Mouse (Mus musculus) telencephalon, adult 2 months (tissue): ENCODE data around the gene Fmo1.
"Not testable (repeated sequence)": the region's sequence is repeated elsewhere in the genome, so short reads cannot be mapped to it uniquely, and the experiment has no call there.

Source experiments
- DNase-seq: peaks from one replicate; pipeline ENCODE4 v3.0.0-alpha.2; 2011; ENCODE audit warnings: low read depth, low spot score

Gene Fmo1

DNA sequence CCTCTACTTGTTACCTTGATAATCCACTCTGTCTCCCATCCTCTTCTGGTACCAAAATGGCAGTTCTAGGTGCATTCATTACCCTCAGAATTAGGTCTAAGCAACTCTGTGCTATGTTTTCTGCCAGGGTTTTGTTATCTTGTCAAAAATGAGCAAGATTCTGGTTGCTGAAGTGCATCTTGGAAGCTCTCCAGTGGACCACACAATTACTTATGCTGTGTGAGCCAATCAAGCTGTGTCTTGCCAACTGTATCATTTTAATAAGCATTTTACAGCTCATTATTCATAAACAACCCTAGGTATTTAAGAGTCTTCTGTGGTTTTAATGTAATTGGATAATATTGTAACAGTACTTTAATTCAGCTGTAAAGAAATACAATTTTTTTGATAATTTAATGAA is 70.0 kb downstream of the Fmo1 start:
- no peak for DNase-seq

- no peak for DNase-seq
Measured at GRCm38 (mm10) chr1:162792306-162793044, 73.9 kb downstream of the Fmo1 start.

- no peak for DNase-seq
Measured at GRCm38 (mm10) chr1:162785222-162785621, 81.2 kb downstream of the Fmo1 start.

DNA sequence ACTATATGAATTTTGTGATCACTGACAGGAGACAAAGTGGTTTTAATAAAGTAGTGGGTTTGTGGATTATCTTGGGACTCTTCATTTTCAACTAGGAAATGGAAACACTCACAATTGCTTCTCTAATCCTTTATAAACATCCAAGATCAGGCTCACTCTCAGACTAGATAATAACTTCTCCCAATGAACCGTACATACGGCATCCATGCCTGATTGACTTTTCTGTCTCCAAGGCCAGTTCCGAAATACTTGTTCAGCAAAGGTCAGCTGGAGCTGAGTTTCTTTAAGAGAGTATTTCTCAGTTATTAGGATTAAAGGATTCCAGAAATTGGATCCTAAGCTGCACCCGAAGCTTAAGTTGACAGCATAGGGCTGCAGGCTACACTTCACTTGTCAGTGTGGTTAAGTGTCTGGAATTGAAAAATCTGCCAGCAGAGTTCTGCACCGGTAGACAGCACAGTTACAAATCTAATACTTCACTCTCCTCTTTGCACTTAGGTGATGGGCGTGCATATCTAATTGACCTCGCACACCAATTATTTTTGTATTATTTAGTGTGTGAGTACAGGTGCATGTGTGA is 82.7 kb downstream of the Fmo1 start:
- DNase-seq = no peak

DNA sequence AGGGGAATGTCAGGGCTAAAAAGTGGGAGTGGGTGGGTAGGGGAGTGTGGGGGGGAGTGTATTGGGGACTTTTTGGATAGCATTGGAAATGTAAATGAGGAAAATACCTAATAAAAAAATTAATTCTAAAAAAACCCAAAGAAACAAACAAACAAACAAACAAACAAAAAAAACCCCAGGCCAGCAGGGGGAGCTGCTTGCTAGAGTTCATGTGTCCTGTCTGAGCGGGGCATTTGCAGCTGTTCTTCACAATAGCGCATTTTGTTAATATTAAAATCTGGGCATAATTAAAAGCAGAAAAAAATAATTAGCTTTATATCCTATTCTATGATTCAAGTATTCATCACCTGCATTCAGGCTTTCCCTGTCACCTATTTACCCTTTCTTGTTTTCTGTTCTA is 85.4 kb downstream of the Fmo1 start:
- not testable (repeated sequence) for DNase-seq
